Mouse (Mus musculus) gastrocnemius, postnatal 4 days (tissue): ENCODE data around the gene A730049H05Rik. TPM values are rescaled to one million over a fixed set of nuclear protein-coding genes. Genes with fewer than 3 reads are reported as not detected.
A peak's percentile ranks its signal among the peaks of the same experiment; 100 is the strongest.

ENCODE experiments used
- DNase-seq, 2 experiments: peaks; one replicate each; pipeline ENCODE4 v3.0.0; 2021 to 2022; ENCODE audit warnings: low spot score in 2 of 2, mixed read lengths in 2 of 2
- long read RNA-seq, 2 experiments: library from polyadenylated mRNA; stranded (forward); transcript quantifications; one replicate each; pipeline ENCODE4 v2.0.0; 2021
- total RNA-seq, 2 experiments: library from RNA; stranded (reverse); gene quantifications; 2 replicates each; pipeline ENCODE4 v1.2.3; 2021

A730049H05Rik gene
- under 1 TPM; 0.16 to 0.20 TPM for total RNA-seq
- long read RNA-seq, experiment 1, partial matches to known transcripts: 1 of 3 reads
- long read RNA-seq, experiment 1, other reads (novel, unspliced or antisense): 2 of 3 reads
- long read RNA-seq, experiment 2: 0 reads

DNA sequence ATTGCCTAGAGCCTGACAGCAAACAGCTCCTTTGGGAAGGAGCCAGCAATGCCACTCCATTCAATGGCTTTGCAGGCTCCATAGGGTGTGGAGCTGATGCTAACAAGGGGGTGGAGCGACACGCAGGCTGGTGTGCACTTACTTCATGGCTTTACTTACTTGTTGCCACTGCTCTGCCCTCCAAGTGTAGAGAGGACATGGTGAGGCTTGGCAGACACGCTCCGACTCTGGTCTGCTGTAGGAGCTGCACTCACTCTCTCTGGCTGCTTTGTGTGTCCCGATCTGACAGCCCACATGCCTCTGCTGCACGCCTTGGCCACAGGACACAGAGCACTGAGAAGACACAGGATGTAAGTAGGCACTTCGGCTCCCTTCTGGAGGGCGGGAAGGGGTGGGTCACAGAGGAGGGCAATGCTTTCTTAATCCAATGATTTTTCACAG lies at the start of gene A730049H05Rik:
Gene A730049H05Rik (plus strand): TSS at position 168 of the 441 bp plus-strand sequence.
- DNase-seq: no peak

DNA sequence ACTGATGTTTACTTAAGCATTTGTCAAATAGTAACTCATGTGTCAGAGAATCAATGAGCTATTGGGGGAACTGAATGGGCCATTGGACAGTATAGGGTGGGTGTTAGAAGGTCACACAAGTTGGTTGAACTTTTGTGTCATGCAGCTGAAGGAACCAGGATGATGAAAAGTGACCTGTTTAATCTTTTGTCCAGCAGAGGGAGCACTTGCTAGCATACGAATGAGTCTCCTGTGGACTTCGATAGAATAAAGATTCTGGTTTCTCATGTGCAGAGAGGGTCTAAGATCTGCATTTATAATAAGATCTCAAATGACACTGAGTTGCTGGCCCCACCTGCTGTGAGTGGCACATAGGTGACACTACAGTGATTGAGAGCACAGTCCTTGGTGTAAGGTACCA lies 39.9 kb upstream of the A730049H05Rik start:
- DNase-seq: no peak

GRCm38 (mm10) chr6:92779140-92779934 lies 36.9 kb upstream of the A730049H05Rik start:
- DNase-seq: no peak

DNA sequence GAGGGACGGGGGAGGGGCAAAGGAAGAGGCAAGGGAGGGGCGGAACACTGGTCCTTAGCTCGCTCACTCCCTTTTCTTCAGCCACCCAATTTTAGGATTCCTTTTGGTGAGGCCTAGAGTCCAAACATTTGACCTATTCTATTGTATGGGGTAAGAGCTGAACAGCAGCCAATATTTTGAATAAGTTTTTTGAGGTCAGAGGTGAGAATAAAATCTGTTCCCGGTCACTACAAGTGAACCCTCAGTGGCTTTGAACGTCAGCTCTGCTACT lies 36.4 kb upstream of the A730049H05Rik start:
- DNase-seq: no peak

DNA sequence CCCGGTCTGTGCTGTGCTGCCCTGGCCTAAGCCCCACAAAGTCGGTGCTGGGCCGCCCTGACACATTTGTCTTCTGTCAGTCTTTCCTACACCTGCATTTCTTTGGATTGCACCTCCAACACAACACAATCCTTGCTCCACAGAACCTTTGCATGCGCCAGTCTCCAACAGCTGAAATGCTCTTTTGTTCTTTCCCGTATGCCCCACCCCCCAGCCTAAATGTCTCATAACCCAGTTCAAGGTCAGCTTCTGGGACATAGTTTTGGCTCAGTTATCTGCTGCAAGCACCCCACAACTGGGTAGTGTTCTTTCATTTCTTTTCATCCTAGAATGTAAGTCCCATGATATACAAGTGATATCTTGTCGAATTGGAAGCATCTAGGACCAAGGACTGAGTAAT lies 34.8 kb upstream of the A730049H05Rik start:
- DNase-seq: no peak

GRCm38 (mm10) chr6:92784782-92785181 lies 31.5 kb upstream of the A730049H05Rik start:
- peak in 1 of 2 experiments; percentile 31 for DNase-seq

- DNase-seq: no peak
Measured at GRCm38 (mm10) chr6:92786701-92787375, 29.4 kb upstream of the A730049H05Rik start.

- DNase-seq: peak; percentile 84 to 89
Measured at GRCm38 (mm10) chr6:92787376-92787712, 28.9 kb upstream of the A730049H05Rik start.

DNA sequence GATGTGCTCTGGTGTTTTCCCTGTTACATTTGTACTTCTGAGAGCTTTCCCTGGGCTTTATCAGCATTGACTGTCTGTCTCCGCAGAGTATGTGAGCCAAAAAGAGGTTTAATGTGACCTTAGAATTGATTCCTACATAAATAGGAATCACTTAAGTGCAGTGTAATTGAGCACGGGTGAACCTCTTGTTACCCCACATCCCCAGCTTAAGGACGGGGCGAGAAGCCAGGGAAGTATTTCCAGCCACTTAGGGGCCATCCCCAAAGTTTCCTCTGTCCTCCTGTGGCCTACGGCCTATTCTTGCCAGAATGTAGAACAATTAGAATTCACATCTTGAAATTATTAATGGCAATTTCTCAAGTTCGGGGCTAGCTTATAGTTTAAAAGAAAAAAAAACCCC lies 22.5 kb upstream of the A730049H05Rik start:
- DNase-seq: peak in 1 of 2 experiments; percentile 37

GRCm38 (mm10) chr6:92801462-92801861 lies 14.8 kb upstream of the A730049H05Rik start:
- no peak for DNase-seq

DNA sequence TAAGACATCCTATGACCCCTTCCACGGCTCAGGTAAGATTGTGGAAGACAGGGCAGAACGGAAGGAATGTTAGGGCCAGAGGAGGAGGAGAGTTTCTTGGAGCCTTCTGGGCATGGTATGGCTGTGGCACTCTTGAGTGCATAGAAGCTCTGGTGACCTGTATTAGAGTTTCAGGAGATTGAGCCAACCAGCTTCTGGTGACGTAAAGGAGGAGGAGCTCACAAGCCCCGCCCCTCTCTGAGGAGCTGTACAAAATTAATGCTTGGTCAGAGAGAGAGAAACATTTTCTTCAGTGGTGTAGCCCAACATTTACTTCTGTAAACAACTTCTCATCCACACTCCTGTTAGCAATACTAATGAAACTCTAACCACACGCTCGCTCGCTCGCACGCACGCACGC lies 13.9 kb upstream of the A730049H05Rik start:
- no peak for DNase-seq

DNA sequence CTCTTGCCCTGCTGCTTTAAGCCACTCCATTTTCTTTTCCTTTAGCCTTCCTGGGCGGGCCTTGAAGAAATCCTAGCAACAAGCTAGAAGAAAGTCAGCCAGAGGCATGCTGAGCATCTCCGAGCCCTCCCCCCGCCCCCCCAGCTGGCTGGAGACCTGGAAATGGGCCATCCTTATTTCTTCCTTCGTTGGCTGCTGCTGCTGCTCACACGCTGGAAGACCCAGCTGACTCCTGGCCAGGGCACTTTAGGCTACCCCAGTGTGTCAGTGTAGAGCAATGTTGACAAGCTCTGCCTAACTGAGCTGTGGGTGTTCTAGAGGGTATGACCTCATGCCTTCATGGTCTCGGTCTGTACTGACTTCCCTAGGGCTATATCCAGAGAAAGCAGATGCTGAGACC lies 13.1 kb upstream of the A730049H05Rik start:
- peak in 1 of 2 experiments; percentile 59 for DNase-seq

GRCm38 (mm10) chr6:92804254-92804971 lies 11.9 kb upstream of the A730049H05Rik start:
- no peak for DNase-seq

- DNase-seq: no peak
Measured at GRCm38 (mm10) chr6:92809818-92810217, 6.5 kb upstream of the A730049H05Rik start.

DNA sequence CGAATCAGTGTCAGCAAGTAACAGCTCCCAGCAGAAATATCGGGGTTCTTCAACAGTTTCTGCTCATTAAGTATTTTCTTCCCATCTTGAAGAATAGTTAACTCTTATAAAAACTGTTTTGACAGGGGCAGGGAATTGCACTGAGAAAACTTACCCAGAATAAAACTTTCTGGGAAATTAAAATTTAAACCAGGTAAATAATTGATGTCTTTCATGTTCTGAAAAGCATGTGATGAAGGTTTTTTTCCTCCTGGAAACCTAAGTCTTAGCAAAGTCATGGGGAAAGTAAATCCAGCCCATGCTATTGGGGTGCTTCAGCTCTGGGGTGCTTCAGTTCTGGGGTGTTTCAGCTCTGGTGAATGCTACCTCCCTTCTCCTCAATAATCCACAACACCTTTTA lies 5.7 kb upstream of the A730049H05Rik start:
- DNase-seq: no peak

DNA sequence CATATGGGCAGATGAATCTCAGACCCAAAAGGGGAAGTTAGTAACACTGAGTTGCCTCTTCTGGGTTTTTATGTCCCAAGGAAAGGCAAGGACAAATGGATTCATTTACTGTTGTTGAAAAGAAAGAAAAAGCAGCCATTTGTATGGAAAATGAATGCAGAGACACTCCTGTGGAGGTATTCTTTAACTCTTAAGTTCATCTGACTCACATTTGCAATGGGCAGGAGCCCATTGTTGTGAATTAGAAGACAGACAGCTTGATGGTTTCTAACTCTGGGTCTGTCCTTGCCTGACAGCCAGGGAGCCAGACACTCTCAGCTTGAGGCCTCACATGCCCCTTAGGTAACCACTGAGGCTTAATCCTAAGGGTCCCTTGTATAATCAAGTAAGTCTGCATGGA lies 4.7 kb upstream of the A730049H05Rik start:
- DNase-seq: no peak

GRCm38 (mm10) chr6:92812702-92813370 lies 3.4 kb upstream of the A730049H05Rik start:
- DNase-seq: peak in 1 of 2 experiments; percentile 26

- no peak for DNase-seq
Measured at GRCm38 (mm10) chr6:92817661-92818060, 1.4 kb downstream of the A730049H05Rik start.

GRCm38 (mm10) chr6:92821606-92822005 lies 5.3 kb downstream of the A730049H05Rik start:
- no peak for DNase-seq

DNA sequence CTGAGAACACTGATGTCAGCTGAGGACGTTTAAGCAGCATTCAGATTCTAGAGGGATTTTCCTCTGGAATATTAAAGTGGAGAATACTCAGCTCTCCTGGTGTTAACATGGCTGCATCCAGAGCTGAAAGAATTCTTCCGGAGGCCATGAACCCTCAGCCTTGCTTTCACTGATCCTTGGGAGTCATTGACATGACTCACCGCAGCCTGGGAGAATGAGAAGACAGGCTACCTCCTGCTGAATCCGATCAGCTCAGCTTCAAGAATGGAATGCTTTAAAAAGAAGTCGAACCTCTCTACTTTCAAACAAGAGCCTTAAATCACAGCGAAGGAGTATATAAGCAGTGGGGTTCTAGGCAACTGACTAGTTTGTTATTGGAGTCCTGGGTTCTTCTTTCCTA lies 5.7 kb downstream of the A730049H05Rik start:
- DNase-seq: no peak

DNA sequence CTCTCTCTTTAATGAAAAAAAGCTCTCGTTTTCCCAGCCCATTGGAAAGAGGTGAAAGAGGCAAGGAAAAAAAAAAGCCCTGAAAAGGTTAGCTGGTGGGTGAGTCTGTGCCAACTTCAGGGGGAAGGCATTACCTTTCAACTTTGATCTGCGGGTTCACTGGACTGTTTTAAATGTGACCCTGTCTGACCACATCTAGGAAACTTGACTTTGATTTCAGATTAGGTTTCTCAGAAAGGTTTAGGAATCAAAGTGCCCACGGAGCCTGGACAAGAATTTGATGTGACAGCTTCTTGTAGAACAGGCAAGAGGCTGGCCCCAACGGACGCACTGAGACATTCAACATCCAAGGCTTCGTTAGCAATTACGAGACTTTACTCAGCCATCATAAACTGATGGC lies 7.7 kb downstream of the A730049H05Rik start:
- DNase-seq: no peak
